Mouse (Mus musculus) heart, adult 2 months (tissue): ENCODE results near the gene Poldip2.

Source experiments
- CTCF ChIP-seq: fragments of 200-600 bp; IDR thresholded peaks from 2 replicates; pipeline ENCODE4 v1.8.1; 2022; ENCODE audit warnings: antibody characterized with exemption, mild to moderate bottlenecking, moderate library complexity
- EP300 ChIP-seq: fragments of 200-500 bp; IDR thresholded peaks from 2 replicates; pipeline ENCODE4 v1.6.1; 2011; ENCODE audit warnings: low read depth, low read length, control low read depth; ENCODE audit not compliant: insufficient read depth
- POLR2A ChIP-seq: fragments of 200-500 bp; IDR thresholded peaks from 2 replicates; pipeline ENCODE4 v1.6.1; 2011; ENCODE audit warnings: mild to moderate bottlenecking, low read depth, low read length, control low read depth; ENCODE audit not compliant: insufficient read depth

- TF ChIP-seq EP300 (no peak), CTCF (no peak), POLR2A (no peak)
These were observed 37.5 kb downstream of the Poldip2 start for GRCm38 (mm10) chr11:78549491-78549987.
